Mouse (Mus musculus) forebrain, postnatal 0 days (tissue): ENCODE measurements around the gene Brpf3. TPM values are rescaled to one million over a fixed set of nuclear protein-coding genes. Genes with fewer than 3 reads are reported as not detected.

Experiments
- ATAC-seq: fragments of 200-750 bp; cut with Nextera tagmentation; 2 replicates; pipeline ENCODE4 v1.8.0; 2017; ENCODE audit warnings: mild to moderate bottlenecking, moderate library complexity
- DNase-seq: peaks from one replicate; pipeline ENCODE4 v3.0.0-alpha.2; 2015
- H3K27ac ChIP-seq: fragments of 300-500 bp; sonication (generic); 2 replicates; pipeline ENCODE4 v1.5.1; 2014; ENCODE audit warnings: low read depth, mild to moderate bottlenecking, antibody characterized with exemption, low read length, moderate library complexity, mixed read lengths
- H3K27me3 ChIP-seq: fragments of 300-500 bp; sonication (generic); 2 replicates; pipeline ENCODE4 v1.6.1; 2014; ENCODE audit warnings: mild to moderate bottlenecking, low read length, mixed read lengths; ENCODE audit not compliant: insufficient read depth
- H3K36me3 ChIP-seq: fragments of 300-500 bp; sonication (generic); 2 replicates; pipeline ENCODE4 v1.6.1; 2014; ENCODE audit warnings: mild to moderate bottlenecking, moderate library complexity; ENCODE audit not compliant: insufficient read depth
- H3K4me1 ChIP-seq: fragments of 300-500 bp; sonication (generic); 2 replicates; pipeline ENCODE4 v1.6.1; 2014; ENCODE audit warnings: antibody characterized with exemption; ENCODE audit not compliant: insufficient read depth
- H3K4me2 ChIP-seq: fragments of 300-500 bp; sonication (generic); 2 replicates; pipeline ENCODE4 v1.6.1; 2014; ENCODE audit warnings: low read depth, mild to moderate bottlenecking, moderate library complexity
- H3K4me3 ChIP-seq: fragments of 300-500 bp; sonication (generic); 2 replicates; pipeline ENCODE4 v1.5.1; 2014; ENCODE audit warnings: low read depth, low read length, mixed read lengths
- H3K9ac ChIP-seq: fragments of 300-500 bp; sonication (generic); 2 replicates; pipeline ENCODE4 v1.6.1; 2014; ENCODE audit warnings: mild to moderate bottlenecking
- H3K9me3 ChIP-seq: fragments of 300-500 bp; sonication (generic); 2 replicates; pipeline ENCODE4 v1.6.1; 2016; ENCODE audit warnings: low read length
- CTCF ChIP-seq: sonication (generic); IDR thresholded peaks from 2 replicates; pipeline ENCODE4 v1.5.1; 2016; ENCODE audit warnings: antibody characterized with exemption, control low read depth, low read depth
- WGBS: fragments of 180-500 bp; shearing (Covaris S2); extraction: QIAGEN DNeasy Blood & Tissue Kit; methylation state at CpG from one replicate; pipeline ENCODE4 v1.1.7; 2014; 5-methylcytosine and 5-hydroxymethylcytosine counted together
- polyA plus RNA-seq: library from polyadenylated mRNA; unstranded; fragments of >200 nt; fragmentation: Nextera tagmentation; extraction: Ambion mirVana; gene quantifications from 2 replicates; pipeline ENCODE4 v1.2.1, GENCODE M21; 2015
- total RNA-seq: library from RNA; depleted of rRNA; stranded (reverse); fragments of >200 nt; gene quantifications from 2 replicates; pipeline ENCODE4 v1.2.3, GENCODE M21; 2014

Gene Brpf3
- total and polyA plus RNA-seq, 2 experiments from 2014 or later: 4.1 to 13.0 TPM

DNA sequence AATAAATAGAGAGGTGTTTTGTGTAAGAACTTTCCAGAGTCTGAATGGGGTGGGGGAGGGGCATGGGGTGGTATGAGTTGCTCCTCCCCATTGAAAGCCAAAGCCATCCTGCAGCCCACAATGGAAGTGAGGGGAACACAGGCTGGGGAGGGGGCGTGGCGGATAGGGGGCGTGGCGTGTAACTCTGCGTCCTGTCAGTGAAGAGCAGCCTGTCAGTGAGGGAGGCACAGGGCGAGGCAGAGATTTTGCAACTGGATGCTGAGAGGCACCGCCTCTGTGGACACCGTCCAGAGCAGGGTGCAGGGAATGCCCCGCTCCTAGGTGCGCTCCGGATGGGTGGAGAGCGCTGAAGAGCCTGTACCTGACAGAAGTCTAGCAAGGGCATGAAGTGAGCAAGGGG lies 57.3 kb downstream of the Brpf3 start, which contains the start of gene Pnpla1:
TSS of gene Pnpla1 (plus strand) at position 207 of the 400 bp plus-strand sequence.
- no peak for ATAC-seq
- no peaks in the 10 kb centered on the region for H3K4me1 ChIP-seq
- H3K27me3 ChIP-seq: no peaks in the 10 kb centered on the region
- 31% methylated on average over 12 of the region's 12 CpGs for WGBS
- no peak within 1 kb of the TSS for H3K27ac ChIP-seq
- no peak within 1 kb of the TSS for H3K4me3 ChIP-seq
- TF ChIP-seq CTCF: no peak
- H3K36me3 ChIP-seq: no peaks in the 10 kb centered on the region
- DNase-seq: no peak
- H3K4me2 ChIP-seq: no peak within 1 kb of the TSS
- H3K9ac ChIP-seq: no peak within 1 kb of the TSS
- H3K9me3 ChIP-seq: peaks cover 6% of the 10 kb centered on the region; the same call in 1 of the 2 replicates

DNA sequence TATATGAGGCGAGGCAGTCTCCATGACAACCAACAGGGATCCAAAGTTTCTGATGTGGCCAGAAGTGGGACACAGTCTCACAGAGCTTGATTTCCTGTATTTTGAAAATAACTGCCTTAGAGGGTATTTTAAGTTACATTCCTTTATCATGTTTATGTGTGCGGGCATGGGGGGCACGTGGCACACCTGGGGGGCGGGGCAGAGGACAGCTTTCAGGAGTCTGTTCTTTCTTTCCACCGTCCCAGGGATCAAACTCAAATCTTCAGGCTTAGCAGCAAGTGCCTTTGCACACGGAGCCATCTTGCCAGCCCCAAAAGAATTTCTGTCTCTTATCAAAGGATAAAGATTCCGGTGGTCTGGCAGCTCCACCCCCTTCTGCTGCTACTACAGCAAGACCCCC lies 63.0 kb downstream of the Brpf3 start:
- Histone ChIP-seq H3K9ac (no peak overlapping the region), H3K4me3 (no peak overlapping the region), H3K27me3 (no peaks in the 10 kb centered on the region), H3K4me1 (no peaks in the 10 kb centered on the region), H3K9me3 (no peaks in the 10 kb centered on the region), H3K27ac (no peak overlapping the region), H3K36me3 (no peaks in the 10 kb centered on the region), H3K4me2 (no peak overlapping the region)
- no peak for DNase-seq
- WGBS: 74% methylated on average over 7 of the region's 7 CpGs
- ATAC-seq: no peak
- no peak for TF ChIP-seq CTCF

DNA sequence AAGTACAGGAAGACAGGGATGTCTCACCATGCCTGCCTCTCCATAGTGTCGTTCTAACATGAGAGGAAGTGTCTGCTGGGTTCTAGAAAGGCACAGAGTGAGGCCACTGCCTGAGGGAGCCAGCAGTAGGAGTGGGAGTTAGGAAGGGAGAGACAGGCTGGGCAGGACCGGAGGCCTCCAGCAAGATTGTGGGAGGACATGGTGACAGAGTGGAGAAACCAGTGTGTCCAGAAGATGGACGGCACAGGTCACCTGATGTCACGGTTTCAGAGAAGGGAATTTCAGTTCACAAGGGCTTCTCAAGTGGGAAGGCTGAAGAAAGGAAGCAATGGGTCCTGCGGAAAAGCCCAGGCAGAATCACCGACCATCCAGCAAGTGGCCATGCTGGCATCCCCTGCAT lies 63.6 kb downstream of the Brpf3 start:
- Histone ChIP-seq H3K4me3 (no peak overlapping the region), H3K27ac (no peak overlapping the region), H3K9ac (no peak overlapping the region), H3K4me2 (no peak overlapping the region), H3K36me3 (no peaks in the 10 kb centered on the region), H3K9me3 (no peaks in the 10 kb centered on the region), H3K4me1 (0 out of 2 replicates have a peak, but pooled peaks cover 3% of the 10 kb centered on the region), H3K27me3 (no peaks in the 10 kb centered on the region)
- TF ChIP-seq CTCF: no peak
- ATAC-seq: no peak
- DNase-seq: no peak
- 85% methylated on average over 6 of the region's 6 CpGs for WGBS

DNA sequence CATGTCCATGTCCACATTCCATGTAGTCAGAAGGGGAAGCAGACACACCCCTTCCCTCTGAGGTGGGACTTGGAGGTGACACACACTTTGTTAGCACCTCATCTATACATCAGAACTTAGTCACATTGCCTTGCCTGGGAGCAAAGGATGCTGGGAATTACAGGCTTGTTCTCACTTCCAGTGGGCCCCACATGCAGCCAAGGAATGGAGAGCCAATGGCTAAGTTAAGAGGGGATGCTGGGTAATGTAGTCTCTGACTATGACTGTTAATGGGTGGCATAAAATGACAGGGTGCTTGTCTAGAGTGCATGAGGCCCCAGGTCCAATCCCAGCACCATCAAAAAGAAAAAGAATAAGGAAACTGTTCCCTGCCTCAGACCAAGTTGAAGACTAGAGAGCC lies 66.0 kb downstream of the Brpf3 start:
- Histone ChIP-seq H3K4me2 (no peak overlapping the region), H3K27ac (no peak overlapping the region), H3K27me3 (no peaks in the 10 kb centered on the region), H3K4me3 (no peak overlapping the region), H3K36me3 (no peaks in the 10 kb centered on the region), H3K9ac (no peak overlapping the region), H3K9me3 (no peaks in the 10 kb centered on the region), H3K4me1 (0 out of 2 replicates have a peak, but pooled peaks cover 4% of the 10 kb centered on the region)
- no peak for DNase-seq
- no peak for TF ChIP-seq CTCF
- ATAC-seq: no peak

DNA sequence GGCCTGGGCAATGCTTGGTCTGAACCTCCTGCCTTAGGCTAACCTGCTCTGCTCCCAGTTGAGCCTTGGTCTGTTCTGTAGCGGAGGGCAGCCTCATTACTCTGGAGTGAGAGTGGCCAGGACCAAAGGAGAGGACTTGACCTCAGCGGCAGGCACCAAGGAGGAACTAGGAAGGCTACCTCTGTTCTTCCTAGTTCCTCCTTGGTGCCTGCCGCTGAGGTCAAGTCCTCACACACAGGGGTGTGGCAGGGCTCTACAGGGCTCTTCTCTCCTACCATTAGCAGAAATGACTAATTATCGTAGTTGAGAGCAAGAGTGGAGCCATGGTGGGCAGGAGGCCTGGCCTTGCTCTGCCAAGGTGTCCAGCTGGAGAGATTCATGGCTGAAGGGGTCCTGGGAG lies 66.5 kb downstream of the Brpf3 start:
- 82% methylated on average over 4 of the region's 4 CpGs for WGBS
- H3K4me3 ChIP-seq: no peak overlapping the region

DNA sequence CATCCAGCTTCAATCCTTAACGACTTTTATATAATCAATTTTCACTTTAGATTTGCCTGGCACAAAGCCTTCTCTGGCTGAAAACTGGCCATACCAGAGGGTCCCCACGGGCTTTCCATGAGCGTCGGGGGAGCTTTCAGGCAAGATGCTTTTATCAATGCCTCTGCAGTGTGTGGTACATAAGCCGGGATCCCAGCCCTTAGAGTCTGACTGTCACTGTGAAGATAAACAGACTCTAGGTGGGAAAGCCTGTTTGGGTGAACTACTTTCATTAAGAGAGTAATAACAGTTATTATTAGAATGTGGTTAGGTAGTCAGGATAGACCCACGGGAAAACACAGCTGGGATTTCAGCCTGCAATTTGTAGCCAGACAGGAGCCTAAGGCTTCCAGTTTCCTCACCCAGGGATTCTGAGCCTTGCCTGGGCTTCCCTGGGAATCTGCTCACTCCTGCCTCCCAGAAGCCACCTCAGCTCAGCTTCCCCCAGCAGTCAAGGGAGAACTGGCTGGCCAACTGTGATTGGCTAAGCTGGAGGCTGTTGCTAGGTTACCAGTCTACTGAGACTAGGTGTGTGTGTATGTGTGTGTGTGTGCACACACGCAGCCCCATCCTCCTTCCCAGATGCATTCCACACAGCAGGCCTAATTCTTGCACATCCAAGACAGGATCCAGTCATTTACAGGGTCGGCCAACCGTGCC lies 68.7 kb downstream of the Brpf3 start:
- Histone ChIP-seq H3K27ac (peak overlapping the region; percentile 83), H3K4me2 (no peak overlapping the region), H3K4me3 (no peak overlapping the region), H3K9ac (no peak overlapping the region), H3K36me3 (no peaks in the 10 kb centered on the region), H3K27me3 (no peaks in the 10 kb centered on the region), H3K4me1 (0 out of 2 replicates have a peak, but pooled peaks cover 4% of the 10 kb centered on the region), H3K9me3 (no peaks in the 10 kb centered on the region)
- ATAC-seq (peak; percentile 99), DNase-seq (peak; percentile 85)
- no peak for TF ChIP-seq CTCF
- WGBS: 51% methylated on average over 9 of the region's 9 CpGs

More for the DNA sequence above, 66.5 kb downstream of the Brpf3 start:
- H3K4me2 ChIP-seq: no peak overlapping the region
- TF ChIP-seq CTCF: no peak
- no peak overlapping the region for H3K9ac ChIP-seq
- 0 out of 2 replicates have a peak, but pooled peaks cover 4% of the 10 kb centered on the region for H3K4me1 ChIP-seq
- H3K36me3 ChIP-seq: no peaks in the 10 kb centered on the region
- H3K27ac ChIP-seq: no peak overlapping the region
- ATAC-seq (no peak), DNase-seq (no peak)
- no peaks in the 10 kb centered on the region for H3K9me3 ChIP-seq
- no peaks in the 10 kb centered on the region for H3K27me3 ChIP-seq

DNA sequence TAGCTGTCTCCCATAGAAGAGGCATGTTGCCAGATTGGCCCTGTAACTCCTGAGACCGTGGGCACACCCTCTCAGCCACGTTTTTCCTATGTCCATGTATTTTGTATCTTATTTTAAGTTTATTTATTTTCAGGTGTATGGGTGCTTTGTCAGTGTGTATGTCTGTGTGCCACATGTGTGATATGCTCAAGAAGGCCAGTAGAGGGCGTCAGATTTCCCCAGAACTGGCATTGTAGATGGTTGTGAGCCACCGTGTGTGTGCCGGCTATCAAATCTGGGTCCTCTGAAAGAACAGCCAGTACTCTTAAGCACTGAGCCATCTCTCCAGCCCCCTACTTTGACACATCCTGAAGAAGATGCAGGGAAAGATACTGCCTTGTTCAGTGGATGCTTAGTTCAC lies 69.5 kb downstream of the Brpf3 start:
- Histone ChIP-seq H3K4me3 (no peak overlapping the region), H3K36me3 (no peaks in the 10 kb centered on the region), H3K9me3 (no peaks in the 10 kb centered on the region), H3K9ac (no peak overlapping the region), H3K4me2 (no peak overlapping the region), H3K27me3 (no peaks in the 10 kb centered on the region), H3K4me1 (peaks cover 10% of the 10 kb centered on the region; the same call in 1 of the 2 replicates), H3K27ac (peak overlapping the region; percentile 42; the same call in 1 of the 2 replicates)
- no peak for ATAC-seq
- WGBS: 68% methylated on average over 5 of the region's 5 CpGs
- TF ChIP-seq CTCF: no peak
- no peak for DNase-seq
